In the genomic region with DNA sequence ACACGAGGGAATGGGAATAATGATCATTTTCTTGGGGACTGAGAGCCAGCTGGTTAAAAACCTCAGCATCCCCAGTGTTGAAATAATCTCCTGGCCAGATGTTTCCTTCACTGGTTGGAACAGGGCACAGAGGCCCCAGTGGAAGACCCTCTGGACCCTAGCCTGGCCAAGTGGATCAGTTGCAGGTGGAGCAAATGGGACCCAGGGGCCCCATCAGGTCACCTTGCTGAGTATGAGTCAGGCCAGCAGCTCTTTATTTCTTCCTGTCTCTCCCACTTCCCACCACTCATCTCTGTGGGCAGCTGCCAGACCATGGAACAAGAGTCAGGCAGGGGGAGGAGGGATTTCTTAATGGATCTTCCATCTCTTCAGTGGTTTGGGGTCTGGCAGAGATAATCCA, we compare ENCODE assay signal across 20 mouse cellular contexts. TPM values are rescaled to one million over a fixed set of nuclear protein-coding genes. Genes with fewer than 3 reads are reported as not detected.
DNase-seq lines count a peak whose midpoint lies in the region; ATAC-seq lines count a peak whose summit lies in the region.
"Had no signal": no experiment of that assay in that cellular context is flagged by ENCODE, and none has a peak within 500 bp of the region (broad histone marks: within the 10 kb centered on the region; RNA-seq: fewer than 3 reads in every experiment).

No protein-coding gene starts in this region.

- no peak overlapping the region for H3K9ac ChIP-seq in limb, embryonic 12.5 days (replicated peaks)
- H3K9ac ChIP-seq: forebrain, embryonic 15.5 days; heart, embryonic 13.5 days; hindbrain, embryonic 15.5 days had no signal

- no peak overlapping the region for H3K4me3 ChIP-seq in limb, embryonic 12.5 days (replicated peaks)
- H3K4me3 ChIP-seq: forebrain, embryonic 15.5 days; heart, embryonic 13.5 days; hindbrain, embryonic 15.5 days had no signal

- no peak overlapping the region for H3K27ac ChIP-seq in limb, embryonic 12.5 days
- H3K27ac ChIP-seq: forebrain, embryonic 15.5 days; heart, embryonic 13.5 days; hindbrain, embryonic 15.5 days had no signal

- H3K36me3 ChIP-seq in limb, embryonic 12.5 days = no peaks in the 10 kb centered on the region
- H3K36me3 ChIP-seq: forebrain, embryonic 15.5 days; G1E; heart, embryonic 13.5 days; hindbrain, embryonic 15.5 days had no signal

- peaks cover 6% of the 10 kb centered on the region; the same call in 1 of the 2 replicates for H3K27me3 ChIP-seq in limb, embryonic 12.5 days
- H3K27me3 ChIP-seq: forebrain, embryonic 15.5 days; heart, embryonic 13.5 days; hindbrain, embryonic 15.5 days had no signal

- H3K9me3 ChIP-seq in limb, embryonic 12.5 days = no peaks in the 10 kb centered on the region
- H3K9me3 ChIP-seq: forebrain, embryonic 15.5 days; G1E; heart, embryonic 13.5 days; hindbrain, embryonic 15.5 days had no signal

- intact Hi-C loops in gastrocnemius, postnatal 14 days (cut with DNase I; ENCODE audit: low total_unique reads) = no loop called here

- WGBS in limb, embryonic 12.5 days = 46% methylated on average over 1 of the region's 1 CpGs

- 0 out of 2 replicates have a peak, but pooled peaks have one; percentile 63 for ATAC-seq in limb, embryonic 12.5 days (ENCODE audit: insufficient number of reproducible peaks, insufficient read depth, low FRiP score, low TSS enrichment, low read depth)
- ATAC-seq: CD4-positive, CD25-positive, alpha-beta regulatory T cell, adult 4 months; forebrain, embryonic 15.5 days had no signal

- DNase-seq in embryo, embryonic 11 days = peak; percentile 1
- DNase-seq in embryo, embryonic 10 days (ENCODE audit: low spot score) = no peak
- DNase-seq in gastrocnemius, postnatal 25 days = peak; percentile 8
- DNase-seq in gastrocnemius, postnatal 14 days = no peak
- DNase-seq in mesoderm, embryonic 11.5 days (ENCODE audit: low read depth, low spot score) = peak; percentile 14
- no peak for DNase-seq in kidney, postnatal 36 days
- DNase-seq: adrenal gland, adult 8-10 months; B cell, adult 2 months; cerebellum, adult 11 months; cerebellum, adult 8-10 months; cerebellum, postnatal 14 days; heart, adult 11 months; heart, postnatal 36 days had no signal

- no peak overlapping the region for H3K4me2 ChIP-seq in limb, embryonic 12.5 days
- H3K4me2 ChIP-seq: forebrain, embryonic 15.5 days; heart, embryonic 13.5 days; hindbrain, embryonic 15.5 days had no signal

- no peaks in the 10 kb centered on the region for H3K4me1 ChIP-seq in limb, embryonic 12.5 days (replicated peaks)
- H3K4me1 ChIP-seq: forebrain, embryonic 15.5 days; heart, embryonic 13.5 days; hindbrain, embryonic 15.5 days had no signal

RNA-seq across cellular contexts. Expression of a gene that starts 12.7 kb away (rescaled TPM):
- 1 to 10 TPM in 1 of 2 experiments, under 1 TPM in 1; 0.23 to 1.2 TPM for total RNA-seq in gastrocnemius, postnatal 25 days (2021)
- total RNA-seq in gastrocnemius, postnatal 14 days (2021) = 1 to 10 TPM in 1 of 2 experiments, under 1 TPM in 1; 0.27 to 1.0 TPM
- polyA plus RNA-seq in limb, embryonic 12.5 days (2016; fragmentation: Nextera tagmentation; extraction: Ambion mirVana) = 3.7 and 4.2 TPM in 2 replicates
- total RNA-seq: adrenal gland, adult 8-10 months; common myeloid progenitor, adult 5-6 weeks; G1E; heart, postnatal 36 days had no signal
- polyA plus RNA-seq: forebrain, embryonic 15.5 days; G1E had no signal

Comparison
In these comparisons a context has a peak if more than half of its experiments do, and no peak if none do; other contexts are left out.
1. DNase-seq: peak in embryo, embryonic 11 days (single experiment), gastrocnemius, postnatal 25 days (single experiment) and mesoderm, embryonic 11.5 days (single experiment); none in embryo, embryonic 10 days (single experiment), gastrocnemius, postnatal 14 days (single experiment) and kidney, postnatal 36 days (0 of 2).